ENCODE assay signal across 9 mouse cellular contexts in genomic region chr11:84268068-84268467, GRCm38 (mm10).
A peak's percentile ranks its signal among the peaks of the same experiment; 100 is the strongest.
DNase-seq lines count a peak whose midpoint lies in the region; ATAC-seq lines count a peak whose summit lies in the region.
"Had no signal": no experiment of that assay in that cellular context is flagged by ENCODE, and none has a peak within 500 bp of the region (broad histone marks: within the 10 kb centered on the region; RNA-seq: fewer than 3 reads in every experiment).

No protein-coding gene starts in this region.

- no peaks in the 10 kb centered on the region for H3K27me3 ChIP-seq in midbrain, embryonic 11.5 days (ENCODE audit: control insufficient read depth, insufficient read depth, low read length)

- peak; percentile 7 for DNase-seq in kidney, adult 18-20 months
- DNase-seq in kidney, postnatal 14 days, result no peak
- peak; percentile 3 to 16 for DNase-seq in CD8-positive naive resting alpha-beta T cell, adult 2 months (ENCODE audit: low read depth in 2 of 2, low spot score in 2 of 2)
- peak; percentile 7 for DNase-seq in T-cell, adult 2 months (ENCODE audit: low spot score)
- DNase-seq in lung, postnatal 10 days, result peak; percentile 6
- DNase-seq in midbrain, embryonic 11.5 days (ENCODE audit: low spot score, missing footprints), result no peak
- DNase-seq in urinary bladder, postnatal 10 days (ENCODE audit: low spot score), result no peak
- DNase-seq: cerebellum, adult 9-11 months had no signal

- H3K4me1 ChIP-seq in midbrain, embryonic 11.5 days (ENCODE audit: control insufficient read depth, insufficient read depth, low read length), result peaks cover 9% of the 10 kb centered on the region; the same call in 1 of the 2 replicates

- no peak overlapping the region for H3K9ac ChIP-seq in midbrain, embryonic 11.5 days (ENCODE audit: low read length)

- no peak overlapping the region for H3K4me3 ChIP-seq in midbrain, embryonic 11.5 days (ENCODE audit: low read depth, low read length)

- no peak for ATAC-seq in activated CD4-positive, CD25-positive, alpha-beta regulatory T cell, adult 4 months
- no peak for ATAC-seq in midbrain, embryonic 11.5 days (ENCODE audit: low FRiP score)

- H3K36me3 ChIP-seq in midbrain, embryonic 11.5 days (ENCODE audit: control insufficient read depth, insufficient read depth, low read length), result peaks cover 5% of the 10 kb centered on the region; the same call in 1 of the 2 replicates

- no peak overlapping the region for H3K27ac ChIP-seq in midbrain, embryonic 11.5 days (ENCODE audit: low read depth, low read length)

- H3K9me3 ChIP-seq in midbrain, embryonic 11.5 days (ENCODE audit: control insufficient read depth, low read length), result no peaks in the 10 kb centered on the region

- no peak overlapping the region for H3K4me2 ChIP-seq in midbrain, embryonic 11.5 days

Comparison
In these comparisons a context has a peak if more than half of its experiments do, and no peak if none do; other contexts are left out.
1. DNase-seq: peak in kidney, adult 18-20 months (single experiment), CD8-positive naive resting alpha-beta T cell, adult 2 months (2 of 2), T-cell, adult 2 months (single experiment) and lung, postnatal 10 days (single experiment); none in kidney, postnatal 14 days (single experiment), midbrain, embryonic 11.5 days (single experiment) and urinary bladder, postnatal 10 days (single experiment).